Mouse (Mus musculus): Measurements from ENCODE around the gene Tmem150b. TPM values are rescaled to one million over a fixed set of nuclear protein-coding genes. Genes with fewer than 3 reads are reported as not detected.

Gene Tmem150b
- polyA plus RNA-seq, 1 experiment from 2014 or later: 4.4 TPM

GRCm38 (mm10) chr7:4675200-4675599 is 49.8 kb downstream of the Tmem150b start:
- Histone ChIP-seq H3K27me3 (replicated peaks; ENCODE audit: control insufficient read depth, insufficient read depth, low read length) (no peaks in the 10 kb centered on the region), H3K9me3 (ENCODE audit: control insufficient read depth, low read length) (no peaks in the 10 kb centered on the region), H3K36me3 (ENCODE audit: control insufficient read depth, insufficient read depth, low read length) (peaks cover 6% of the 10 kb centered on the region; the same call in 1 of the 2 replicates), H3K4me2 (ENCODE audit: low read depth, low read length) (no peak overlapping the region), H3K4me3 (ENCODE audit: low read length) (no peak overlapping the region), H3K4me1 (ENCODE audit: control insufficient read depth, insufficient read depth, low read length) (peaks cover 7% of the 10 kb centered on the region; the same call in 1 of the 2 replicates), H3K9ac (ENCODE audit: low read depth, low read length) (no peak overlapping the region), H3K27ac (ENCODE audit: low read length) (no peak overlapping the region)
- peak; percentile 56 for ATAC-seq
- 57% methylated on average over 7 of the region's 7 CpGs for WGBS

GRCm38 (mm10) chr7:4674114-4674731 is 50.8 kb downstream of the Tmem150b start:
- Histone ChIP-seq H3K4me3 (ENCODE audit: low read length) (no peak overlapping the region), H3K9ac (ENCODE audit: low read depth, low read length) (0 out of 2 replicates have a peak overlapping the region, but pooled peaks have one; percentile 21), H3K27me3 (replicated peaks; ENCODE audit: control insufficient read depth, insufficient read depth, low read length) (no peaks in the 10 kb centered on the region), H3K9me3 (ENCODE audit: control insufficient read depth, low read length) (no peaks in the 10 kb centered on the region), H3K36me3 (ENCODE audit: control insufficient read depth, insufficient read depth, low read length) (peaks cover 2% of the 10 kb centered on the region; the same call in 1 of the 2 replicates), H3K4me1 (ENCODE audit: control insufficient read depth, insufficient read depth, low read length) (peaks cover 7% of the 10 kb centered on the region; the same call in 1 of the 2 replicates), H3K27ac (ENCODE audit: low read length) (peak overlapping the region; percentile 31; the same call in 1 of the 2 replicates), H3K4me2 (ENCODE audit: low read depth, low read length) (no peak overlapping the region)
- ATAC-seq: peak; percentile 63
- WGBS: 57% methylated on average over 12 of the region's 12 CpGs

GRCm38 (mm10) chr7:4671956-4672355 is 53.1 kb downstream of the Tmem150b start:
- Histone ChIP-seq H3K9me3 (ENCODE audit: control insufficient read depth, low read length) (no peaks in the 10 kb centered on the region), H3K4me2 (ENCODE audit: low read depth, low read length) (no peak overlapping the region), H3K4me3 (ENCODE audit: low read length) (no peak overlapping the region), H3K27ac (ENCODE audit: low read length) (peak overlapping the region; percentile 52; the same call in 1 of the 2 replicates), H3K36me3 (ENCODE audit: control insufficient read depth, insufficient read depth, low read length) (peaks cover 2% of the 10 kb centered on the region; the same call in 1 of the 2 replicates), H3K27me3 (replicated peaks; ENCODE audit: control insufficient read depth, insufficient read depth, low read length) (no peaks in the 10 kb centered on the region), H3K4me1 (ENCODE audit: control insufficient read depth, insufficient read depth, low read length) (peaks cover 7% of the 10 kb centered on the region; the same call in 1 of the 2 replicates), H3K9ac (ENCODE audit: low read depth, low read length) (no peak overlapping the region)
- 54% methylated on average over 4 of the region's 4 CpGs for WGBS
- peak; percentile 41; the same call in 1 of the 2 replicates for ATAC-seq

GRCm38 (mm10) chr7:4670655-4671255 is 54.3 kb downstream of the Tmem150b start:
- Histone ChIP-seq H3K9ac (ENCODE audit: low read depth, low read length) (no peak overlapping the region), H3K4me3 (ENCODE audit: low read length) (no peak overlapping the region), H3K4me2 (ENCODE audit: low read depth, low read length) (no peak overlapping the region), H3K36me3 (ENCODE audit: control insufficient read depth, insufficient read depth, low read length) (peaks cover 5% of the 10 kb centered on the region), H3K9me3 (ENCODE audit: control insufficient read depth, low read length) (no peaks in the 10 kb centered on the region), H3K4me1 (ENCODE audit: control insufficient read depth, insufficient read depth, low read length) (peaks cover 7% of the 10 kb centered on the region; the same call in 1 of the 2 replicates), H3K27ac (ENCODE audit: low read length) (no peak overlapping the region), H3K27me3 (replicated peaks; ENCODE audit: control insufficient read depth, insufficient read depth, low read length) (no peaks in the 10 kb centered on the region)
- WGBS: 84% methylated on average over 8 of the region's 8 CpGs
- 0 out of 2 replicates have a peak, but pooled peaks have one; percentile 17 for ATAC-seq

GRCm38 (mm10) chr7:4669156-4669555 is 55.9 kb downstream of the Tmem150b start:
- peaks cover 5% of the 10 kb centered on the region for H3K36me3 ChIP-seq (ENCODE audit: control insufficient read depth, insufficient read depth, low read length)
- no peaks in the 10 kb centered on the region for H3K27me3 ChIP-seq (replicated peaks; ENCODE audit: control insufficient read depth, insufficient read depth, low read length)
- WGBS: 93% methylated on average over 9 of the region's 9 CpGs
- H3K4me2 ChIP-seq (ENCODE audit: low read depth, low read length): no peak overlapping the region
- ATAC-seq: no peak
- H3K4me3 ChIP-seq (ENCODE audit: low read length): no peak overlapping the region
- no peak overlapping the region for H3K9ac ChIP-seq (ENCODE audit: low read depth, low read length)
- H3K4me1 ChIP-seq (ENCODE audit: control insufficient read depth, insufficient read depth, low read length): 0 out of 2 replicates have a peak, but pooled peaks cover under 1% of the 10 kb centered on the region
- no peaks in the 10 kb centered on the region for H3K9me3 ChIP-seq (ENCODE audit: control insufficient read depth, low read length)
- H3K27ac ChIP-seq (ENCODE audit: low read length): no peak overlapping the region

GRCm38 (mm10) chr7:4668506-4668905 is 56.5 kb downstream of the Tmem150b start:
- no peak for ATAC-seq
- peaks cover 5% of the 10 kb centered on the region for H3K36me3 ChIP-seq (ENCODE audit: control insufficient read depth, insufficient read depth, low read length)
- no peak overlapping the region for H3K4me3 ChIP-seq (ENCODE audit: low read length)
- H3K4me2 ChIP-seq (ENCODE audit: low read depth, low read length): no peak overlapping the region
- 95% methylated on average over 8 of the region's 8 CpGs for WGBS
- no peaks in the 10 kb centered on the region for H3K9me3 ChIP-seq (ENCODE audit: control insufficient read depth, low read length)
- H3K4me1 ChIP-seq (ENCODE audit: control insufficient read depth, insufficient read depth, low read length): no peaks in the 10 kb centered on the region
- H3K27ac ChIP-seq (ENCODE audit: low read length): no peak overlapping the region
- no peak overlapping the region for H3K9ac ChIP-seq (ENCODE audit: low read depth, low read length)
- no peaks in the 10 kb centered on the region for H3K27me3 ChIP-seq (replicated peaks; ENCODE audit: control insufficient read depth, insufficient read depth, low read length)

GRCm38 (mm10) chr7:4666871-4667270 is 58.2 kb downstream of the Tmem150b start:
- Histone ChIP-seq H3K36me3 (ENCODE audit: control insufficient read depth, insufficient read depth, low read length) (peaks cover 5% of the 10 kb centered on the region), H3K9ac (ENCODE audit: low read depth, low read length) (no peak overlapping the region), H3K27ac (ENCODE audit: low read length) (no peak overlapping the region), H3K9me3 (ENCODE audit: control insufficient read depth, low read length) (no peaks in the 10 kb centered on the region), H3K27me3 (replicated peaks; ENCODE audit: control insufficient read depth, insufficient read depth, low read length) (no peaks in the 10 kb centered on the region), H3K4me3 (ENCODE audit: low read length) (no peak overlapping the region), H3K4me2 (ENCODE audit: low read depth, low read length) (no peak overlapping the region), H3K4me1 (ENCODE audit: control insufficient read depth, insufficient read depth, low read length) (no peaks in the 10 kb centered on the region)
- ATAC-seq: no peak
- 96% methylated on average over 5 of the region's 5 CpGs for WGBS

- H3K27me3 ChIP-seq (replicated peaks; ENCODE audit: control insufficient read depth, insufficient read depth, low read length): no peaks in the 10 kb centered on the region
- H3K4me2 ChIP-seq (ENCODE audit: low read depth, low read length): no peak overlapping the region
- no peak overlapping the region for H3K4me3 ChIP-seq (ENCODE audit: low read length)
- WGBS: 81% methylated on average over 2 of the region's 2 CpGs
- H3K36me3 ChIP-seq (ENCODE audit: control insufficient read depth, insufficient read depth, low read length): peaks cover 5% of the 10 kb centered on the region
- no peak overlapping the region for H3K27ac ChIP-seq (ENCODE audit: low read length)
- H3K9me3 ChIP-seq (ENCODE audit: control insufficient read depth, low read length): no peaks in the 10 kb centered on the region
- ATAC-seq: no peak
- H3K4me1 ChIP-seq (ENCODE audit: control insufficient read depth, insufficient read depth, low read length): peaks cover 7% of the 10 kb centered on the region
- H3K9ac ChIP-seq (ENCODE audit: low read depth, low read length): no peak overlapping the region
Measured at GRCm38 (mm10) chr7:4663742-4664141, 61.3 kb downstream of the Tmem150b start.

- Histone ChIP-seq H3K4me3 (ENCODE audit: low read length) (no peak overlapping the region), H3K27me3 (replicated peaks; ENCODE audit: control insufficient read depth, insufficient read depth, low read length) (no peaks in the 10 kb centered on the region), H3K4me2 (ENCODE audit: low read depth, low read length) (no peak overlapping the region), H3K27ac (ENCODE audit: low read length) (no peak overlapping the region), H3K4me1 (ENCODE audit: control insufficient read depth, insufficient read depth, low read length) (peaks cover 7% of the 10 kb centered on the region), H3K9ac (ENCODE audit: low read depth, low read length) (no peak overlapping the region), H3K36me3 (ENCODE audit: control insufficient read depth, insufficient read depth, low read length) (peaks cover 5% of the 10 kb centered on the region), H3K9me3 (ENCODE audit: control insufficient read depth, low read length) (no peaks in the 10 kb centered on the region)
- 75% methylated on average over 8 of the region's 8 CpGs for WGBS
- no peak for ATAC-seq
Measured at GRCm38 (mm10) chr7:4663179-4663578, 61.9 kb downstream of the Tmem150b start.

Measured in intestine, embryonic 16.5 days (tissue).